Mouse (Mus musculus) liver, adult 10 weeks (tissue): Measurements from ENCODE around the gene Birc7. TPM values are rescaled to one million over a fixed set of nuclear protein-coding genes. Genes with fewer than 3 reads are reported as not detected.

Source experiments
- polyA plus RNA-seq: library from polyadenylated mRNA; stranded (reverse); fragments of 350-450 nt; fragmentation: Illumina TruSeq; extraction: RNeasy Lipid Tissue Mini Kit (QIAGEN cat#74804); gene quantifications from one replicate; pipeline ENCODE4 v1.2.3, GENCODE M21; 2014; ENCODE audit warnings: low read depth, low replicate concordance

Birc7 gene
- polyA plus RNA-seq = not detected

GRCm38 (mm10) chr2:180928723-180929122, at the start of gene Birc7:
Gene Birc7, plus strand, starts transcription at chr2:180929023.

DNA sequence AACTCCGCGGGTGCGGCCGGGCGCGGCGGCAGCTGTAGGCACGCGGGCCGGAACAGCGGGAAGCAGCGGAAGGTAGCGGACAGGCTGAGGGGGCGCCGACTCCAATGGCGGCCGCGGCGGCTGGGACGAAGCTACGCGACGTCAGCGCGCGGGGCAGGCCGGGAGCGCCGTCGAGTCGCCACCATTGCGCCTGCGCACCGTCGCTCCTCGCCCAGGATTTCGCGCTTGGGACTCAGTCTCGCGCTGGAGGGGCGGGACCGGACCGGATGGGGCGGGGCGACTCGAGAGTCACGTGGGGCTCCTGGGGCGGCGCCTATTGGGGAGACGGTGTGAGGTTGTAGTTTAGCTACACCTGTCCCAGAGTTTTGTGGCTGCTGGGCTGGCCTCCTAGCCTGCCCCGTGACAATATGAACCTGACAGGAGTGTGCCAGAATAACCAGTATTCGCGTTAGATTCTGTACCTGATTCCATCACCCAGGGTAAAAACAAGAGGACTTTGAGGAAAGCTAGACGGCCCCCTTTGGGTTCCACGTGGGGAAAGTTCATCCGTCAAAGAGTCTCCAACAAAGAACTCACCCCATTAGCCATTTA, 7.9 kb upstream of the Birc7 start, which contains the start of gene Ythdf1:
TSS of gene Ythdf1 (minus strand) at position 140 of the 591 bp plus-strand sequence.

DNA sequence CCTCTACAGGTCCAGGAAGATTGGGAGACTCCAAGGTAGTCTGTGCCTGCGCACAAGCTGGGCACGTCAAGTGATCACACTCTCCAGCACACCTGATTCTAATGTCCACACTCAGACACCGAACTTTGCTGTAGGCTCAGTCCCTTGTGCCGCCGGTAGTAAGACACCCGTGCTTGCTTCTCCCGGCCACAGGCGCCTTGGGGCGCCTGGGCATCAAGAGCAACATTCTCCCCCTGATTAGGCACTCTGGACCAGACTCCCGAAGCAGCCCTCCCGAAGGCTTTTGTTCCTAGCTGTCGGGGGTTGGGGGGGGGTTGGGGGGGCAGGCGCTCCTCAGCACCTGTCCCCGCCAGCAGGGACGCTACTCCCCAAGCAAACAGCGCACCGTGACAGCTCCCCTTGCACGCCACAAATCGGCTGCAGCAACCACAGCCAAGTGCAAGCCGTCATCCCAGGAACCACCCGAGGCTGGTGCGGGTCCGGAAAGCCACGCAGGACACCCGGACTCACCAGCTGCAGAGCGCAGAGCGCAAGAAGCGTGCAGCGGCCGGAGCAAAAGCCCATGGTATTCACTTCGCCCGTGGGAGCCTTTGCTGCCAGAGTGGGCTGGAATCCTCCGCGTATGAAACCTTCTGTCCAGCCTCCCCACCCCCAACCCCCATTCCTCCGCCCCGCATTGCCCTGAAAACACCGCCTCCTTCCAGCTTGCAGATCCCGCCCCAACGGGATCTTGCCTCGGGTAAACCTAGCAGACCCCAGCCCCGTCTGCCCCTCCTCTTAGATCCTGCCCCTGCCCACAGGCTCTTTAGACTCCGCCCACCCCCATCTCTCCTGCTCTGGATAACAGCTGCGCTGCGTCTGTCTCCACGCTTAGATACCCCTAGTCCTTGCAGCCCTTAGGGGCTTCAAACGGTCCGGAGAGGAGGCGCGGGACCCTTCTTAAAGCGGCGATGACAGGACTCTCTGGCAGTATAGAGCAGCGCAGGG, 25.5 kb downstream of the Birc7 start, which contains the start of gene Nkain4:
TSS of gene Nkain4 (minus strand) at position 639 of the 987 bp plus-strand sequence.

DNA sequence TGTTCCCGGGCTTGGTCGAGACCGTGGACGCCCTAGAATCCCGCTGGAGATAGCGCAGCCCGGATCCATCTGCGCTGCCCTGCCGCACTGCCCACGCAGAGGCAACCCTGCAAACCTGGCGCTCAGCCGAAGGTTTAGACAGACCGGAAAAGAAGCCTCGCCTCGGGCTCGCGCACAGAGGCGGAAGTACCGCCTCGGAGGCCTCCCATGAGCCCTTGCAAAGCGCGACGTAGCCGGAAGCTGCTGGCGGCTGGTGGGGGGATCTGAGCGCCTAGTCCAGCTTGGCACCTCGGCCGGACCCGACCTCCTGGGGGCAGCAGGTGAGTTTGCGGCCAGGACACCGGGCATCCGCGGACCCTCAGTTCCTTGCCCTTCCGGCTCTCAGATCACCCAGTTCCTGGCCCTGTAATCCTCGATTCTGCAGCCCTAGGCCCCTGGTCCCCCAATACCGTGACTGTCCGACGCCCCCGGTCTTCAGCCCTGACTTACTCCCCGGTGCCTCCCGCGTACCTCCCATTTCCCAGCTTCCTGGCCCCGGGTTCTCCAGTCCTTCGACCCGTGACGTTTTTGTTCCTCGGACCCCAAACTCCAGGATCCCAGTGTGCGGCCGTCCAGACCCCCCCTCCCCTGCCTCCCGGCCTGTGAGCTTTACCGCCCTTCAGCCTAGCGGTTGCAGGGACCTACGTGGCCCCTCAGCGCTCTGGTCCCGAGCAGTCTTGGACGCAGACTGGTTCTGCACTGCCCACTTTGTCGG, 38.4 kb downstream of the Birc7 start, which contains the start of gene Arfgap1:
TSS of gene Arfgap1 (plus strand) at position 216 of the 754 bp plus-strand sequence.

Other genes with a start within 250 kb of the Birc7 start
- 14.5 TPM for gene Dido1, start 219.0 kb upstream of the Birc7 start, polyA plus RNA-seq
- 35.7 TPM for gene Gid8, start 218.9 kb upstream of the Birc7 start, polyA plus RNA-seq
- 0.82 TPM for gene Slc17a9, start 203.8 kb upstream of the Birc7 start, polyA plus RNA-seq
- not detected for gene Bhlhe23, start 152.1 kb upstream of the Birc7 start, polyA plus RNA-seq
- 25.1 TPM for gene Ythdf1, start 8.1 kb upstream of the Birc7 start, polyA plus RNA-seq
- gene Nkain4, start 25.7 kb downstream of the Birc7 start, polyA plus RNA-seq = not detected
- 3.9 TPM for gene Arfgap1, start 38.2 kb downstream of the Birc7 start, polyA plus RNA-seq
- not detected for gene Col20a1, start 57.5 kb downstream of the Birc7 start, polyA plus RNA-seq
- 0.42 TPM for gene Chrna4, start 114.5 kb downstream of the Birc7 start, polyA plus RNA-seq
- gene Kcnq2, start 206.3 kb downstream of the Birc7 start, polyA plus RNA-seq = not detected
- not detected for gene Eef1a2, start 228.0 kb downstream of the Birc7 start, polyA plus RNA-seq